In the genomic region with DNA sequence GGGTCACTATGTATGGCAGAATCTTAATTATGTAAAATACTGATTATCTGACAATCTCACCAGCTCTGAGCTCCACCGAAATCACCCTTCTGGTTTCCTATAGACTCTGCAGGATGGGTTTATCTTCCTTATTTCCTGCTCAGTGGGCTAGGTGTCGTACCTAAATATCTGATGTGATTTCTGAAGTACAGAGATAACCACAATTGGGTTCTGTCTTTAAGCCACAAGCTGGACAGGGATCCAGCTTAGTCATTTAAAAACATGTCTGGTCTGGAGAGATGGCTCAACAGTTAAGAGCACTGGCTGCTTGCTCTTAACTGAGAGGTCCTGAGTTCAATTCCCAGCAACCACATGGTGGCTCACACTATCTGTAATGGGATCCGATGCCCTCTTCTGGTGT, we compare ENCODE assay signal across 41 mouse cellular contexts. TPM values are rescaled to one million over a fixed set of nuclear protein-coding genes. Genes with fewer than 3 reads are reported as not detected.
"Had no signal": no experiment of that assay in that cellular context is flagged by ENCODE, and none has a peak within 500 bp of the region (broad histone marks: within the 10 kb centered on the region; RNA-seq: fewer than 3 reads in every experiment).

No protein-coding gene starts in this region.

- H3K27ac ChIP-seq: heart, embryonic 10.5 days; heart, embryonic 13.5 days; heart, embryonic 15.5 days; hindbrain, embryonic 13.5 days; hindbrain, embryonic 15.5 days; hindbrain, postnatal 0 days; kidney, embryonic 15.5 days; kidney, postnatal 0 days; limb, embryonic 13.5 days; limb, embryonic 15.5 days; liver, embryonic 12.5 days; liver, embryonic 14.5 days had no signal

- H3K4me3 ChIP-seq: heart, embryonic 10.5 days; heart, embryonic 13.5 days; heart, embryonic 15.5 days; hindbrain, embryonic 13.5 days; hindbrain, embryonic 15.5 days; kidney, embryonic 15.5 days; limb, embryonic 13.5 days; limb, embryonic 15.5 days; liver, embryonic 12.5 days had no signal

- ATAC-seq: hindbrain, postnatal 0 days; intestine, embryonic 16.5 days; liver, embryonic 12.5 days had no signal

- DNase-seq: gastrocnemius, postnatal 14 days; gastrocnemius, postnatal 36 days; heart, adult 18-20 months; heart, postnatal 14 days; heart, postnatal 36 days; kidney, adult 11 months; kidney, adult 2 months; kidney, adult 9 months; kidney, postnatal 14 days; kidney, postnatal 36 days; layer of hippocampus, postnatal 36 days; left cerebral cortex, postnatal 4 days had no signal

- H3K4me1 ChIP-seq: limb, embryonic 15.5 days had no signal

- H3K4me2 ChIP-seq: heart, embryonic 13.5 days; heart, embryonic 15.5 days; hindbrain, embryonic 13.5 days; hindbrain, embryonic 15.5 days; kidney, embryonic 15.5 days; limb, embryonic 13.5 days; limb, embryonic 15.5 days; liver, embryonic 12.5 days had no signal

- H3K9ac ChIP-seq: heart, embryonic 13.5 days; heart, embryonic 15.5 days; hindbrain, embryonic 13.5 days; hindbrain, embryonic 15.5 days; kidney, embryonic 15.5 days; limb, embryonic 13.5 days; limb, embryonic 15.5 days; liver, embryonic 12.5 days; liver, embryonic 14.5 days had no signal

- H3K36me3 ChIP-seq: heart, embryonic 10.5 days; heart, embryonic 13.5 days; heart, embryonic 15.5 days; hindbrain, embryonic 13.5 days; hindbrain, embryonic 15.5 days; kidney, embryonic 15.5 days; limb, embryonic 13.5 days; limb, embryonic 15.5 days; liver, embryonic 12.5 days had no signal

- H3K9me3 ChIP-seq: heart, embryonic 10.5 days; heart, embryonic 13.5 days; heart, embryonic 15.5 days; hindbrain, embryonic 13.5 days; hindbrain, embryonic 15.5 days; kidney, embryonic 15.5 days; limb, embryonic 13.5 days; limb, embryonic 15.5 days; liver, embryonic 12.5 days had no signal

- H3K27me3 ChIP-seq: heart, embryonic 13.5 days; heart, embryonic 15.5 days; hindbrain, embryonic 13.5 days; hindbrain, embryonic 15.5 days; kidney, embryonic 15.5 days; limb, embryonic 13.5 days; limb, embryonic 15.5 days; liver, embryonic 12.5 days had no signal

RNA-seq across cellular contexts. Expression of gene Gm17364, which starts 16.8 kb away (rescaled TPM):
- total RNA-seq: gastrocnemius, adult 18-20 months; gastrocnemius, adult 8-10 months; gastrocnemius, postnatal 14 days; gastrocnemius, postnatal 36 days; heart, adult 18-20 months; heart, adult 8-10 months; heart, postnatal 14 days; heart, postnatal 36 days; hematopoietic stem cell, adult 5-6 weeks; hindbrain, postnatal 0 days; layer of hippocampus, adult 18-20 months; layer of hippocampus, postnatal 14 days; layer of hippocampus, postnatal 36 days; left cerebral cortex, adult 18-20 months; left cerebral cortex, adult 8-10 months; left cerebral cortex, postnatal 10 days; left cerebral cortex, postnatal 25 days; left cerebral cortex, postnatal 4 days; liver, adult 2 months had no signal
- polyA plus RNA-seq: gonadal fat pad, adult 2 months; heart, embryonic 10.5 days; heart, embryonic 13.5 days; heart, embryonic 15.5 days; heart, postnatal 0 days; hindbrain, embryonic 13.5 days; hindbrain, embryonic 15.5 days; hindbrain, postnatal 0 days; intestine, embryonic 14.5 days; intestine, embryonic 16.5 days; kidney, adult 2 months; kidney, embryonic 15.5 days; kidney, postnatal 0 days; large intestine, adult 2 months; limb, embryonic 11.5 days; limb, embryonic 13.5 days; limb, embryonic 15.5 days; liver, adult 2 months; liver, embryonic 12.5 days; liver, embryonic 14.5 days had no signal
